In the genomic region with DNA sequence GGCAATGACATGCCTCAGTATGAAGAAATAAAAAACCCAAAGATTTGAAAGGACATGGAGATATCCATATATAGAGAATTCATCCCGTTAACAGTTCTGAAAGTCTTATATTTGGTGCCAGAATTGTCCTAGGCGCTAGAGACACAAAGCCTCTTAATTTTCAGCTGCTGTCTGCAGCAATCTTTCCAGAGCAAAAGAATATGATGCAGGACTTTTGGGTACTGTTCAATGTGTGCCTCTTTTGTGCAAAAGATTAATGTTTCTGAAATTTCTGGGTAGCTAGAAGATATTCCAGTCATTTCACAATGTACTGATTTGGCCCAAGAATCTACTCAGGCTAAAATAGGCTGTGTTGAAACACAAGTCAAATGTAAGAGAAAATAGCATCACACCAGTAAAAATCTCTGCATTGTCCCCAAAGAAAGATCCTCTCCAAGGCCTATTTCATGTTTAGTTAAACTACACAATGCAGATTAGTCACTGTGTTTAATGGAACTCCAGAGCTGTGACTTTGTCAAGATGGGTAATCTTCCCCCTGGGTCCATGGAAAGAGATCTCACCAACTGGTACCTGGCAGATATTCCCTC, we compare ENCODE assay signal across 29 mouse cellular contexts.
A peak's percentile ranks its signal among the peaks of the same experiment; 100 is the strongest.
DNase-seq lines count a peak whose midpoint lies in the region; ATAC-seq and TF ChIP-seq lines count a peak whose summit lies in the region.
"Had no signal": no experiment of that assay in that cellular context is flagged by ENCODE, and none has a peak within 500 bp of the region (broad histone marks: within the 10 kb centered on the region; RNA-seq: fewer than 3 reads in every experiment).

No protein-coding gene starts in this region.

- H3K36me3 ChIP-seq in liver, embryonic 11.5 days (ENCODE audit: control insufficient read depth, insufficient read depth, low read length): no peaks in the 10 kb centered on the region
- no peaks in the 10 kb centered on the region for H3K36me3 ChIP-seq in liver, postnatal 0 days (replicated peaks; ENCODE audit: insufficient read depth, low read length)
- H3K36me3 ChIP-seq in MEL (ENCODE audit: control insufficient read depth in 1 of 2, insufficient read depth in 2 of 2, low read length in 2 of 2): peaks cover 0 to 6% of the 10 kb centered on the region in 2 experiments; a peak in 3 of 4 replicates
- H3K36me3 ChIP-seq in stomach, postnatal 0 days (ENCODE audit: control insufficient read depth, insufficient read depth, low read length): no peaks in the 10 kb centered on the region
- H3K36me3 ChIP-seq: embryonic facial prominence, embryonic 10.5 days; embryonic facial prominence, embryonic 15.5 days; forebrain, embryonic 12.5 days; heart, embryonic 12.5 days; kidney, embryonic 15.5 days had no signal

- no peak overlapping the region for H3K4me2 ChIP-seq in liver, embryonic 11.5 days
- H3K4me2 ChIP-seq in liver, postnatal 0 days (ENCODE audit: low read depth, low read length): no peak overlapping the region
- no peak overlapping the region for H3K4me2 ChIP-seq in stomach, postnatal 0 days (replicated peaks; ENCODE audit: low read depth)
- H3K4me2 ChIP-seq: embryonic facial prominence, embryonic 15.5 days; forebrain, embryonic 12.5 days; heart, embryonic 12.5 days; hindbrain, embryonic 14.5 days; kidney, embryonic 15.5 days; liver, embryonic 15.5 days had no signal

- peaks cover 12% of the 10 kb centered on the region; the same call in 1 of the 2 replicates for H3K79me2 ChIP-seq in MEL (ENCODE audit: control insufficient read depth, insufficient read depth, low read length, poor library complexity)

- no peak for TF ChIP-seq POLR2A in MEL (IDR thresholded peaks at IDR 0.05; ENCODE audit: control insufficient read depth in 1 of 2, insufficient read depth in 1 of 2, low read depth in 1 of 2, low read length in 2 of 2, poor library complexity in 1 of 2)

- WGBS in liver, embryonic 11.5 days: 92% methylated on average over 2 of the region's 2 CpGs
- WGBS in liver, postnatal 0 days (ENCODE audit: insufficient replicate concordance): 93% methylated on average over 2 of the region's 2 CpGs
- 64% methylated on average over 2 of the region's 2 CpGs for WGBS in stomach, postnatal 0 days

- no peak for TF ChIP-seq EP300 in liver, postnatal 0 days (IDR thresholded peaks at IDR 0.05; ENCODE audit: low read depth)
- no peak for TF ChIP-seq EP300 in MEL (IDR thresholded peaks at IDR 0.05; ENCODE audit: low read depth in 1 of 2, low read length in 2 of 2)
- TF ChIP-seq EP300 in stomach, postnatal 0 days (optimal IDR thresholded peaks at IDR 0.05): no peak

- TF ChIP-seq RAD21 in MEL (IDR thresholded peaks at IDR 0.05; ENCODE audit: low read depth, low read length): no peak

- TF ChIP-seq CTCF in liver, postnatal 0 days (IDR thresholded peaks at IDR 0.05; ENCODE audit: low read depth): no peak
- TF ChIP-seq CTCF in MEL (IDR thresholded peaks at IDR 0.05 in 2 of 3, conservative IDR thresholded peaks at IDR 0.05 in 1 of 3; ENCODE audit: control insufficient read depth in 1 of 3, insufficient read depth in 1 of 3, low read depth in 2 of 3, low read length in 3 of 3, poor library complexity in 1 of 3, severe bottlenecking in 1 of 3): no peak
- no peak for TF ChIP-seq CTCF in stomach, postnatal 0 days (IDR thresholded peaks at IDR 0.05; ENCODE audit: low read depth)

- no peaks in the 10 kb centered on the region for H3K27me3 ChIP-seq in liver, embryonic 11.5 days (replicated peaks; ENCODE audit: control insufficient read depth, insufficient read depth, low read length)
- no peaks in the 10 kb centered on the region for H3K27me3 ChIP-seq in liver, postnatal 0 days (ENCODE audit: insufficient read depth, low read length)
- no peaks in the 10 kb centered on the region for H3K27me3 ChIP-seq in MEL (ENCODE audit: control insufficient read depth in 1 of 2, insufficient read depth in 2 of 2, low read length in 2 of 2)
- no peaks in the 10 kb centered on the region for H3K27me3 ChIP-seq in stomach, postnatal 0 days (ENCODE audit: control insufficient read depth, insufficient read depth, low read length)
- H3K27me3 ChIP-seq: CH12.LX; embryonic facial prominence, embryonic 15.5 days; forebrain, embryonic 12.5 days; heart, embryonic 12.5 days; kidney, embryonic 15.5 days; liver, embryonic 15.5 days; Patski had no signal

- 0 out of 2 replicates have a peak overlapping the region, but pooled peaks have one; percentile 3 for H3K27ac ChIP-seq in liver, embryonic 11.5 days (ENCODE audit: low read depth, low read length)
- no peak overlapping the region for H3K27ac ChIP-seq in liver, postnatal 0 days (ENCODE audit: low read depth)
- H3K27ac ChIP-seq in MEL (ENCODE audit: control insufficient read depth, low read depth, low read length): no peak overlapping the region
- H3K27ac ChIP-seq in stomach, postnatal 0 days (replicated peaks): peak overlapping the region; percentile 36; the same call in 1 of the 2 replicates
- H3K27ac ChIP-seq: embryonic facial prominence, embryonic 10.5 days; embryonic facial prominence, embryonic 15.5 days; forebrain, embryonic 12.5 days; hindbrain, embryonic 14.5 days; kidney, embryonic 15.5 days; liver, embryonic 15.5 days; macrophage had no signal

- DNase-seq in frontal cortex, postnatal 14 days (ENCODE audit: low spot score in 2 of 2): no peak
- no peak for DNase-seq in liver, embryonic 11.5 days (ENCODE audit: low spot score)
- no peak for DNase-seq in liver, postnatal 0 days
- no peak for DNase-seq in MEL (ENCODE audit: low read depth, low spot score)
- no peak for DNase-seq in stomach, postnatal 0 days (ENCODE audit: low spot score)
- DNase-seq in right cerebral cortex, postnatal 36 days (ENCODE audit: low spot score in 2 of 2): no peak
- DNase-seq: adrenal gland, postnatal 25 days; cerebellum, adult 18-20 months; cerebellum, postnatal 10 days; forebrain, postnatal 0 days; gastrocnemius, postnatal 36 days; heart, adult 18-20 months; kidney, adult 18-20 months; kidney, postnatal 36 days; layer of hippocampus, postnatal 36 days; liver; midbrain, embryonic 14.5 days; thymus, postnatal 14 days had no signal

- no peaks in the 10 kb centered on the region for H3K9me3 ChIP-seq in liver, embryonic 11.5 days (ENCODE audit: control insufficient read depth, low read length)
- H3K9me3 ChIP-seq in liver, postnatal 0 days (ENCODE audit: low read length): no peaks in the 10 kb centered on the region
- H3K9me3 ChIP-seq in MEL (replicated peaks; ENCODE audit: insufficient read depth, low read length): no peaks in the 10 kb centered on the region
- no peaks in the 10 kb centered on the region for H3K9me3 ChIP-seq in stomach, postnatal 0 days (ENCODE audit: control insufficient read depth, low read length)
- H3K9me3 ChIP-seq: embryonic facial prominence, embryonic 10.5 days; embryonic facial prominence, embryonic 15.5 days; forebrain, embryonic 12.5 days; heart, embryonic 12.5 days; kidney, embryonic 15.5 days; liver, embryonic 15.5 days had no signal

- no peak overlapping the region for H3K4me3 ChIP-seq in liver, embryonic 11.5 days (ENCODE audit: low read depth, low read length)
- no peak overlapping the region for H3K4me3 ChIP-seq in liver, postnatal 0 days (ENCODE audit: low read depth, low read length)
- no peak overlapping the region for H3K4me3 ChIP-seq in MEL (ENCODE audit: control insufficient read depth in 1 of 2, insufficient read depth in 1 of 2, low read depth in 2 of 2, low read length in 2 of 2)
- no peak overlapping the region for H3K4me3 ChIP-seq in stomach, postnatal 0 days (ENCODE audit: low read depth, low read length)
- H3K4me3 ChIP-seq: embryonic facial prominence, embryonic 10.5 days; embryonic facial prominence, embryonic 15.5 days; forebrain, embryonic 12.5 days; heart, embryonic 12.5 days; kidney, embryonic 15.5 days; liver, embryonic 15.5 days had no signal

- H3K9ac ChIP-seq in liver, embryonic 11.5 days (ENCODE audit: low read depth, low read length): no peak overlapping the region
- H3K9ac ChIP-seq in liver, postnatal 0 days (replicated peaks): no peak overlapping the region
- H3K9ac ChIP-seq in MEL (ENCODE audit: control insufficient read depth, low read depth, low read length, poor library complexity, severe bottlenecking): no peak overlapping the region
- H3K9ac ChIP-seq in stomach, postnatal 0 days (ENCODE audit: low read length): no peak overlapping the region
- H3K9ac ChIP-seq: embryonic facial prominence, embryonic 15.5 days; forebrain, embryonic 12.5 days; forebrain, postnatal 0 days; heart, embryonic 12.5 days; hindbrain, embryonic 14.5 days; kidney, embryonic 15.5 days; liver, embryonic 15.5 days had no signal

- ATAC-seq in frontal cortex, adult (ENCODE audit: low TSS enrichment): peak; percentile 79
- ATAC-seq in liver, embryonic 11.5 days (replicated peaks; ENCODE audit: low FRiP score): no peak
- ATAC-seq in liver, postnatal 0 days: no peak
- no peak for ATAC-seq in stomach, postnatal 0 days (ENCODE audit: low FRiP score, low TSS enrichment)
- ATAC-seq: forebrain, postnatal 0 days; Patski had no signal

- peaks cover 7% of the 10 kb centered on the region; the same call in 1 of the 2 replicates for H3K4me1 ChIP-seq in liver, embryonic 11.5 days (replicated peaks; ENCODE audit: control insufficient read depth, insufficient read depth, low read length)
- H3K4me1 ChIP-seq in liver, postnatal 0 days (ENCODE audit: insufficient read depth): peaks cover 10% of the 10 kb centered on the region
- H3K4me1 ChIP-seq in MEL (ENCODE audit: control insufficient read depth in 1 of 2, insufficient read depth in 2 of 2, low read length in 2 of 2): no peaks in the 10 kb centered on the region
- H3K4me1 ChIP-seq in stomach, postnatal 0 days (replicated peaks; ENCODE audit: control insufficient read depth, insufficient read depth): no peaks in the 10 kb centered on the region
- H3K4me1 ChIP-seq: embryonic facial prominence, embryonic 15.5 days; forebrain, embryonic 12.5 days; kidney, embryonic 15.5 days had no signal

TF ChIP-seq in MEL, 35 proteins besides CTCF, POLR2A, EP300 and RAD21:
- 0 out of 2 replicates have a peak, but pooled peaks have one; percentile 2 for TF ChIP-seq POLR2AphosphoS2 (IDR thresholded peaks at IDR 0.05; ENCODE audit: low read length)
- no peak for TF ChIP-seq ZMIZ1 (IDR thresholded peaks at IDR 0.05; ENCODE audit: low read depth, low read length)

Comparison
In these comparisons a context has a peak if more than half of its experiments do, and no peak if none do; other contexts are left out.
1. H3K27ac ChIP-seq: peak in liver, embryonic 11.5 days (single experiment) and stomach, postnatal 0 days (single experiment); none in liver, postnatal 0 days (single experiment) and MEL (single experiment).